Mouse (Mus musculus): ENCODE data around the gene Tcf3.

- no peak for TF ChIP-seq CHD2 (IDR thresholded peaks at IDR 0.05; ENCODE audit: low read depth, low read length)
- TF ChIP-seq HCFC1 (IDR thresholded peaks at IDR 0.05; ENCODE audit: borderline replicate concordance, insufficient read depth, low read length) = no peak
These were observed 25.8 kb upstream of the Tcf3 start for GRCm38 (mm10) chr10:80459236-80459635.
